Mouse (Mus musculus) hindbrain, embryonic 12.5 days (tissue): ENCODE measurements around the gene Gm28047. TPM values are rescaled to one million over a fixed set of nuclear protein-coding genes. Genes with fewer than 3 reads are reported as not detected.

Experiments used
- ATAC-seq: fragments of 200-750 bp; cut with Nextera tagmentation; 2 replicates; pipeline ENCODE4 v1.8.0; 2017; ENCODE audit warnings: moderate TSS enrichment; ENCODE audit not compliant: low FRiP score
- H3K27ac ChIP-seq: fragments of 300-500 bp; sonication (generic); 2 replicates; pipeline ENCODE4 v1.5.1; 2016; ENCODE audit warnings: mild to moderate bottlenecking
- H3K27me3 ChIP-seq: fragments of 300-500 bp; sonication (generic); 2 replicates; pipeline ENCODE4 v1.6.1; 2016; ENCODE audit warnings: mild to moderate bottlenecking
- H3K36me3 ChIP-seq: fragments of 300-500 bp; sonication (generic); 2 replicates; pipeline ENCODE4 v1.6.1; 2016; ENCODE audit warnings: mild to moderate bottlenecking
- H3K4me1 ChIP-seq: fragments of 300-500 bp; sonication (generic); 2 replicates; pipeline ENCODE4 v1.6.1; 2016
- H3K4me2 ChIP-seq: fragments of 300-500 bp; sonication (generic); replicated peaks from 2 replicates; pipeline ENCODE4 v1.6.1; 2016; ENCODE audit warnings: mild to moderate bottlenecking
- H3K4me3 ChIP-seq: fragments of 300-500 bp; sonication (generic); 2 replicates; pipeline ENCODE4 v1.5.1; 2016; ENCODE audit warnings: mild to moderate bottlenecking
- H3K9ac ChIP-seq: fragments of 300-500 bp; sonication (generic); 2 replicates; pipeline ENCODE4 v1.6.1; 2016; ENCODE audit warnings: mild to moderate bottlenecking, moderate library complexity
- H3K9me3 ChIP-seq: fragments of 300-500 bp; sonication (generic); replicated peaks from 2 replicates; pipeline ENCODE4 v1.6.1; 2016; ENCODE audit warnings: mild to moderate bottlenecking
- WGBS: fragments of 180-500 bp; shearing (Covaris S2); methylation state at CpG from one replicate; pipeline ENCODE4 v1.1.7; 2016; 5-methylcytosine and 5-hydroxymethylcytosine counted together
- polyA plus RNA-seq: library from polyadenylated mRNA; unstranded; fragments of >200 nt; fragmentation: Nextera tagmentation; extraction: Ambion mirVana; gene quantifications from 2 replicates; pipeline ENCODE4 v1.2.1, GENCODE M21; 2016

The Gm28047 gene
- polyA plus RNA-seq, 1 experiment from 2014 or later, result not detected

GRCm38 (mm10) chr15:102517976-102518858 is 106.7 kb downstream of the Gm28047 start, which contains the start of gene Tarbp2:
Gene Tarbp2, plus strand, starts transcription at chr15:102518192.
- peak; percentile 93 for ATAC-seq
- Histone ChIP-seq H3K4me1 (peaks cover 40% of the 10 kb centered on the region), H3K27ac (peak within 1 kb of the TSS; percentile 99), H3K9ac (peak within 1 kb of the TSS; percentile 88), H3K27me3 (no peaks in the 10 kb centered on the region), H3K36me3 (peaks cover 16% of the 10 kb centered on the region), H3K4me2 (peak within 1 kb of the TSS; percentile 82), H3K9me3 (no peaks in the 10 kb centered on the region), H3K4me3 (peak within 1 kb of the TSS; percentile 55)
- 1% methylated on average over 58 of the region's 60 CpGs for WGBS

- H3K9me3 ChIP-seq, result no peaks in the 10 kb centered on the region
- peak overlapping the region; percentile 82 for H3K4me2 ChIP-seq
- H3K27me3 ChIP-seq, result no peaks in the 10 kb centered on the region
- peaks cover 47% of the 10 kb centered on the region for H3K4me1 ChIP-seq
- H3K27ac ChIP-seq, result peak overlapping the region; percentile 95
- peak overlapping the region; percentile 88 for H3K9ac ChIP-seq
- 0% methylated on average over 10 of the region's 10 CpGs for WGBS
- H3K4me3 ChIP-seq, result peak overlapping the region; percentile 55
- no peak for ATAC-seq
- H3K36me3 ChIP-seq, result peaks cover 15% of the 10 kb centered on the region
Measured at GRCm38 (mm10) chr15:102517631-102517975, 107.3 kb downstream of the Gm28047 start.

GRCm38 (mm10) chr15:102516728-102517404 is 108.0 kb downstream of the Gm28047 start, which contains the start of gene Map3k12:
Gene Map3k12, minus strand, starts transcription at chr15:102517064.
- Histone ChIP-seq H3K4me2 (peak within 1 kb of the TSS; percentile 82), H3K9me3 (no peaks in the 10 kb centered on the region), H3K36me3 (peaks cover 7% of the 10 kb centered on the region), H3K4me3 (peak within 1 kb of the TSS; percentile 55), H3K4me1 (peaks cover 54% of the 10 kb centered on the region), H3K9ac (peak within 1 kb of the TSS; percentile 88), H3K27me3 (no peaks in the 10 kb centered on the region), H3K27ac (peak within 1 kb of the TSS; percentile 99)
- ATAC-seq, result peak; percentile 15
- WGBS, result 1% methylated on average over 43 of the region's 43 CpGs

GRCm38 (mm10) chr15:102516293-102516692 is 108.6 kb downstream of the Gm28047 start:
- Histone ChIP-seq H3K4me1 (peaks cover 60% of the 10 kb centered on the region), H3K4me3 (peak overlapping the region; percentile 55), H3K36me3 (peaks cover 2% of the 10 kb centered on the region), H3K4me2 (peak overlapping the region; percentile 82), H3K27ac (peak overlapping the region; percentile 95), H3K27me3 (no peaks in the 10 kb centered on the region), H3K9ac (peak overlapping the region; percentile 88), H3K9me3 (no peaks in the 10 kb centered on the region)
- no peak for ATAC-seq
- WGBS, result 2% methylated on average over 12 of the region's 12 CpGs

DNA sequence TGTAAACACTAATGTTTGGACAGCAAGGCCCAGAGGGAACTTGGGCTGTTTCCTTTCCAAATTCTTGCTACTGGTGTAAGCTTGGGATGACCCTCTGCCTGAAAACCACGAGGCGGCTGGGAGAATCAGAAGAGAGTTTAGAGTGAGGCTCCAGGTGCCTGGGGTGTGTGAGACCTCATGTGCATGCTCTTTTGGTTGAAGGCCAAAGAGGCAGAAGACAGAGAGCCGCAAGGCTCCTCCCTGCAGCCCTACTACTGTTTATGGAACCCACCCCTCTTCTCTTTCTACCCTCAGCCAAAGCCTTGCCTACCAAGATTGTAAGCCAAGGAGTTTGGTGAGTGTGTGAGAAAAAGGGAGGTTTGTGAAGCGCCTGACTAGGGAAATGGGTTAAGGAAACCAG is 109.1 kb downstream of the Gm28047 start:
- 44% methylated on average over 4 of the region's 4 CpGs for WGBS
- Histone ChIP-seq H3K4me2 (peak overlapping the region; percentile 82), H3K27ac (peak overlapping the region; percentile 95), H3K27me3 (no peaks in the 10 kb centered on the region), H3K4me3 (peak overlapping the region; percentile 55), H3K4me1 (peaks cover 65% of the 10 kb centered on the region), H3K9ac (peak overlapping the region; percentile 88), H3K36me3 (no peaks in the 10 kb centered on the region), H3K9me3 (no peaks in the 10 kb centered on the region)
- ATAC-seq, result no peak

DNA sequence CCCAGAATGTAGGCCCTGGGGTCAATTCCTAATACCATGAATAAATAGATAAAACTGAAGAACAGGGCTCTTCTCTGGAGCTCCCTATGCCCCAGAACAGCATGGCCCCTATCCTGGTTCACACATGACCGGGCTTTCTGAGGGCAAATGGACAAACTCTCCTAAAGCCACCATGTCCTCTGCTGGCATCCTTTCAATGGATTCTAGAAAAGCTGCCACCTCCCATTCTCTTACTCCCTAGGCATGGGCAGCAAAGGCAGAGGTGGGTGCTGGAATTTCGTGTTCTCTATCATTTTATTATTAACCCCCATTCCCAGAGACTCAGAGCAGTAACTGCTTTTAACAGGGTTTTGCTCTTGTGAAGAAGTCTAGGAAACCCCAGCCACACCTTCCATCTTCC is 109.6 kb downstream of the Gm28047 start:
- no peaks in the 10 kb centered on the region for H3K27me3 ChIP-seq
- peak overlapping the region; percentile 55; the same call in 1 of the 2 replicates for H3K4me3 ChIP-seq
- H3K4me1 ChIP-seq, result peaks cover 67% of the 10 kb centered on the region
- no peaks in the 10 kb centered on the region for H3K9me3 ChIP-seq
- peak overlapping the region; percentile 82 for H3K4me2 ChIP-seq
- no peaks in the 10 kb centered on the region for H3K36me3 ChIP-seq
- ATAC-seq, result no peak
- H3K9ac ChIP-seq, result no peak overlapping the region
- WGBS, result 88% methylated on average over 2 of the region's 2 CpGs
- H3K27ac ChIP-seq, result no peak overlapping the region

DNA sequence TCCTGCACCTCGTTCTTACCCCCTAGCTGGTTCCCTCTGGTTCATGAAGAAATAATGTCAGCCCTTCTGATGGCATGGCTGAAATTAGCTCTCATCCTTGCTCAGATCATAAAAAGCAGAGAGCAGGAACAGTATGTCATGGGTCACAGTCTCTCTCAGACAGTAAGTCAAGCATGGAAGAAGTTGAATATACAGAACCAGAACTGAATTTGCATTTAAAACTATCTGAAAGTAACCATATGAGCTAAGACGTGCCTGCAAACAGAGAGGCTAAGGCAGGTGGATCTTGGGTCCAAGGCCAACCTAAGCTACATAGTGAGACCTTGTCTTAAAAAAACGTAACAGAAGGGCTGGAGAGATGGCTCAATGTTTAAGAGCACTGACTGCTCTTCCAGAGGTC is 111.9 kb downstream of the Gm28047 start:
- H3K27me3 ChIP-seq, result no peaks in the 10 kb centered on the region
- 83% methylated on average over 3 of the region's 3 CpGs for WGBS
- H3K4me1 ChIP-seq, result peaks cover 65% of the 10 kb centered on the region
- no peaks in the 10 kb centered on the region for H3K9me3 ChIP-seq
- ATAC-seq, result no peak
- no peak overlapping the region for H3K4me3 ChIP-seq
- H3K4me2 ChIP-seq, result 0 out of 2 replicates have a peak overlapping the region, but pooled peaks have one; percentile 83
- H3K9ac ChIP-seq, result peak overlapping the region; percentile 50
- H3K27ac ChIP-seq, result peak overlapping the region; percentile 89
- no peaks in the 10 kb centered on the region for H3K36me3 ChIP-seq

DNA sequence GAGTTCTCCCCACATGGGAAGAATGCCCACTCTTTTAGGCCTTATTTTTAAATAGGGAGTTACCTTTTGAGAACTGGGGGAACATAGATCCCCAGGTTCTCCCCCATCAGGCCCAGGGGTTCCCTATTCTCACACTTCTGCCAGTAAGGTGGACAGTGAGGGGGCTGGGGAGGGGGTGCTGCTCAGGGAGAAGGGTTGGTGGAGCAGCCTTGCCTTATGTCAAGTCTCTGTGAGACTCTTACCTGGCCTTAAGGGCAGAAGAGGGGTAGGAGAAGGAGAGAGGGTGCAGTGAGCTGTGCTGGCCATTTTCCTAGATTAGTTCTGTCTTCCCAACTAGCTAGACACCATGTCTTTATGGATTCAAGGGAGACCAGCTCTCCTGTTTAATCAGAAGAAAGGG is 112.4 kb downstream of the Gm28047 start:
- peak overlapping the region; percentile 83 for H3K4me2 ChIP-seq
- no peak for ATAC-seq
- H3K36me3 ChIP-seq, result peaks cover 1% of the 10 kb centered on the region; the same call in 1 of the 2 replicates
- no peaks in the 10 kb centered on the region for H3K9me3 ChIP-seq
- H3K27me3 ChIP-seq, result no peaks in the 10 kb centered on the region
- H3K4me1 ChIP-seq, result peaks cover 64% of the 10 kb centered on the region
- H3K9ac ChIP-seq, result peak overlapping the region; percentile 50
- H3K4me3 ChIP-seq, result no peak overlapping the region
- peak overlapping the region; percentile 89 for H3K27ac ChIP-seq

- Histone ChIP-seq H3K4me1 (peaks cover 63% of the 10 kb centered on the region), H3K27ac (peak overlapping the region; percentile 89), H3K27me3 (no peaks in the 10 kb centered on the region), H3K4me2 (peak overlapping the region; percentile 83), H3K36me3 (peaks cover 4% of the 10 kb centered on the region; the same call in 1 of the 2 replicates), H3K9me3 (no peaks in the 10 kb centered on the region), H3K9ac (peak overlapping the region; percentile 50), H3K4me3 (peak overlapping the region; percentile 8; the same call in 1 of the 2 replicates)
- 24% methylated on average over 5 of the region's 5 CpGs for WGBS
- no peak for ATAC-seq
Measured at GRCm38 (mm10) chr15:102512010-102512409, 112.9 kb downstream of the Gm28047 start.

GRCm38 (mm10) chr15:102511285-102511833 is 113.5 kb downstream of the Gm28047 start:
- Histone ChIP-seq H3K36me3 (peaks cover 4% of the 10 kb centered on the region; the same call in 1 of the 2 replicates), H3K4me1 (peaks cover 63% of the 10 kb centered on the region), H3K9ac (peak overlapping the region; percentile 50; the same call in 1 of the 2 replicates), H3K27me3 (no peaks in the 10 kb centered on the region), H3K9me3 (no peaks in the 10 kb centered on the region), H3K27ac (peak overlapping the region; percentile 89), H3K4me3 (peak overlapping the region; percentile 58; the same call in 1 of the 2 replicates), H3K4me2 (peak overlapping the region; percentile 83)
- 7% methylated on average over 6 of the region's 6 CpGs for WGBS
- peak; percentile 35 for ATAC-seq

GRCm38 (mm10) chr15:102510590-102511284 is 114.1 kb downstream of the Gm28047 start:
- H3K4me1 ChIP-seq, result peaks cover 57% of the 10 kb centered on the region
- WGBS, result 3% methylated on average over 34 of the region's 34 CpGs
- H3K4me2 ChIP-seq, result peak overlapping the region; percentile 83

More at GRCm38 (mm10) chr15:102510590-102511284, 114.1 kb downstream of the Gm28047 start:
- Histone ChIP-seq H3K9ac (peak overlapping the region; percentile 70), H3K9me3 (no peaks in the 10 kb centered on the region), H3K36me3 (peaks cover 6% of the 10 kb centered on the region; the same call in 1 of the 2 replicates), H3K27ac (peak overlapping the region; percentile 89), H3K4me3 (peak overlapping the region; percentile 58), H3K27me3 (no peaks in the 10 kb centered on the region)
- ATAC-seq, result peak; percentile 94
